Mouse (Mus musculus): ENCODE data around the gene Gtf2f1.

DNA sequence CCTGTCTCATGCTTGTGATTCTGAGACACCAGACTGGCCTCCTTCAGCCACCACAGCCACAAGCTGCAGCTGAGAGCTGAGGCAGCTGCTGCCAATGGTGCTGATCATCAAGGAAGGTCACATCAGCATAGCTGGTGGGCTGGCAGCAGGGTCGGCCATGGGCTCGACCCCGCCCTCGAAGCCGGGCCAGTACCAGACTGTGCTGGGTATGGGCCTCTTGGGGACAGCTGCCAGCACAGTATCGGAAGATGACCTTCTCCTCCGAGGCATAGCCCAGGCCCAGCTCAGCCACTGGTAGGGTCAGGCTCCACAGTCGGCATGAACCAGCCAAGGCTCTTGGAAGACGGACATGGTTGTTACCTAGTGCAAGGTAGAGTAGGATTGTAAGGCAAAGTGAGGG lies 11.7 kb downstream of the Gtf2f1 start:
- TF ChIP-seq CTCF (IDR thresholded peaks at IDR 0.05; ENCODE audit: borderline replicate concordance, control insufficient read depth, extremely low read depth, insufficient read depth, low read length, poor library complexity) (no peak), POLR2A (IDR thresholded peaks at IDR 0.05; ENCODE audit: control insufficient read depth, extremely low read depth, insufficient read depth, low read length, poor library complexity) (no peak)

Measured in thymus, adult 2 months (tissue).